Mouse (Mus musculus) hindbrain, postnatal 0 days (tissue): ENCODE data around the gene Gm10972. TPM values are rescaled to one million over a fixed set of nuclear protein-coding genes. Genes with fewer than 3 reads are reported as not detected.
"Not testable (repeated sequence)": the region's sequence is repeated elsewhere in the genome, so short reads cannot be mapped to it uniquely, and the experiment has no call there.

ENCODE experiments used
- ATAC-seq: fragments of 200-750 bp; cut with Nextera tagmentation; 2 replicates; pipeline ENCODE4 v1.8.0; 2017; ENCODE audit warnings: mild to moderate bottlenecking, moderate TSS enrichment, moderate library complexity
- DNase-seq: peaks from one replicate; pipeline ENCODE4 v3.0.0-alpha.2; 2015; ENCODE audit warnings: low spot score
- H3K27ac ChIP-seq: fragments of 300-500 bp; sonication (generic); 2 replicates; pipeline ENCODE4 v1.5.1; 2014; ENCODE audit warnings: mild to moderate bottlenecking
- H3K27me3 ChIP-seq: fragments of 300-500 bp; sonication (generic); 2 replicates; pipeline ENCODE4 v1.6.1; 2014; ENCODE audit warnings: low read length, mixed read lengths; ENCODE audit not compliant: insufficient read depth
- H3K36me3 ChIP-seq: fragments of 300-500 bp; sonication (generic); 2 replicates; pipeline ENCODE4 v1.6.1; 2014; ENCODE audit warnings: low read length, mixed read lengths; ENCODE audit not compliant: insufficient read depth
- H3K4me1 ChIP-seq: fragments of 300-500 bp; sonication (generic); 2 replicates; pipeline ENCODE4 v1.6.1; 2014; ENCODE audit warnings: antibody characterized with exemption, low read length, mixed read lengths; ENCODE audit not compliant: insufficient read depth
- H3K4me2 ChIP-seq: fragments of 300-500 bp; sonication (generic); 2 replicates; pipeline ENCODE4 v1.6.1; 2014; ENCODE audit warnings: low read depth, mild to moderate bottlenecking, low read length, moderate library complexity, mixed read lengths
- H3K4me3 ChIP-seq: fragments of 300-500 bp; sonication (generic); 2 replicates; pipeline ENCODE4 v1.5.1; 2014; ENCODE audit warnings: low read length
- H3K9ac ChIP-seq: fragments of 300-500 bp; sonication (generic); replicated peaks from 2 replicates; pipeline ENCODE4 v1.6.1; 2014; ENCODE audit warnings: mild to moderate bottlenecking, low read length, moderate library complexity, mixed read lengths
- H3K9me3 ChIP-seq: fragments of 300-500 bp; sonication (generic); 2 replicates; pipeline ENCODE4 v1.6.1; 2016; ENCODE audit warnings: low read length, mixed read lengths
- CTCF ChIP-seq: IDR thresholded peaks from 2 replicates; pipeline ENCODE4 v1.5.1; 2016; ENCODE audit warnings: antibody characterized with exemption, control low read depth, low read depth
- WGBS: fragments of 180-500 bp; shearing (Covaris S2); extraction: QIAGEN DNeasy Blood & Tissue Kit; methylation state at CpG from one replicate; pipeline ENCODE4 v1.1.7; 2014; 5-methylcytosine and 5-hydroxymethylcytosine counted together
- polyA plus RNA-seq: library from polyadenylated mRNA; unstranded; fragments of >200 nt; fragmentation: Nextera tagmentation; extraction: Ambion mirVana; gene quantifications from 2 replicates; pipeline ENCODE4 v1.2.1, GENCODE M21; 2015
- total RNA-seq: library from RNA; depleted of rRNA; stranded (reverse); fragments of >200 nt; gene quantifications from 2 replicates; pipeline ENCODE4 v1.2.3, GENCODE M21; 2014

The Gm10972 gene
- total and polyA plus RNA-seq, 2 experiments from 2014 or later = not detected

GRCm38 (mm10) chr3:94659142-94659748, 16.3 kb downstream of the Gm10972 start:
- ATAC-seq = peak; percentile 82
- H3K9ac ChIP-seq, DNase-seq: not testable (repeated sequence)

GRCm38 (mm10) chr3:94660841-94661240, 17.9 kb downstream of the Gm10972 start:
- not testable (repeated sequence) for H3K9ac ChIP-seq, H3K4me3 ChIP-seq, ATAC-seq, H3K4me1 ChIP-seq, DNase-seq, H3K27ac ChIP-seq, H3K36me3 ChIP-seq, H3K4me2 ChIP-seq, H3K9me3 ChIP-seq, H3K27me3 ChIP-seq
- WGBS = 86% methylated on average over 2 of the region's 2 CpGs

More at GRCm38 (mm10) chr3:94659142-94659748, 16.3 kb downstream of the Gm10972 start:
- TF ChIP-seq CTCF = peak; percentile 11; the same call in 1 of the 2 replicates
- H3K27me3 ChIP-seq, H3K27ac ChIP-seq, H3K36me3 ChIP-seq, H3K9me3 ChIP-seq, H3K4me1 ChIP-seq: not testable (repeated sequence)
- WGBS = 35% methylated on average over 8 of the region's 10 CpGs
- Histone ChIP-seq H3K4me2 (peak overlapping the region; percentile 47), H3K4me3 (peak overlapping the region; percentile 15; the same call in 1 of the 2 replicates)

GRCm38 (mm10) chr3:94665060-94665802, 22.3 kb downstream of the Gm10972 start:
- H3K9ac ChIP-seq, H3K36me3 ChIP-seq, H3K27me3 ChIP-seq, ATAC-seq, DNase-seq, H3K4me2 ChIP-seq, H3K9me3 ChIP-seq, H3K4me3 ChIP-seq, H3K4me1 ChIP-seq, H3K27ac ChIP-seq: not testable (repeated sequence)
- WGBS = 87% methylated on average over 3 of the region's 5 CpGs
- TF ChIP-seq CTCF = peak; percentile 14; the same call in 1 of the 2 replicates

GRCm38 (mm10) chr3:94665896-94666295, 23.0 kb downstream of the Gm10972 start:
- H3K27ac ChIP-seq, H3K9me3 ChIP-seq, H3K4me1 ChIP-seq, ATAC-seq, H3K36me3 ChIP-seq, H3K27me3 ChIP-seq, H3K9ac ChIP-seq, H3K4me3 ChIP-seq, H3K4me2 ChIP-seq, DNase-seq: not testable (repeated sequence)
- 47% methylated on average over 7 of the region's 7 CpGs for WGBS

GRCm38 (mm10) chr3:94675101-94675500, 32.2 kb downstream of the Gm10972 start:
- H3K27ac ChIP-seq, H3K9me3 ChIP-seq, H3K36me3 ChIP-seq, H3K27me3 ChIP-seq, H3K4me2 ChIP-seq, H3K4me3 ChIP-seq, DNase-seq, H3K4me1 ChIP-seq, ATAC-seq, H3K9ac ChIP-seq: not testable (repeated sequence)
- WGBS = 88% methylated on average over 9 of the region's 9 CpGs

- 75% methylated on average over 8 of the region's 8 CpGs for WGBS
These were observed 36.5 kb downstream of the Gm10972 start for GRCm38 (mm10) chr3:94679351-94679841.

GRCm38 (mm10) chr3:94680032-94680431, 37.1 kb downstream of the Gm10972 start:
- not testable (repeated sequence) for H3K9me3 ChIP-seq, H3K36me3 ChIP-seq, ATAC-seq, DNase-seq, H3K4me2 ChIP-seq, H3K4me1 ChIP-seq, H3K27ac ChIP-seq, H3K9ac ChIP-seq, H3K27me3 ChIP-seq, H3K4me3 ChIP-seq
- 86% methylated on average over 12 of the region's 12 CpGs for WGBS

More at GRCm38 (mm10) chr3:94679351-94679841, 36.5 kb downstream of the Gm10972 start:
- ATAC-seq = no peak
- TF ChIP-seq CTCF = no peak
- Histone ChIP-seq H3K4me1 (no peaks in the 10 kb centered on the region), H3K4me2 (no peak overlapping the region), H3K4me3 (no peak overlapping the region), H3K9me3 (no peaks in the 10 kb centered on the region), H3K36me3 (no peaks in the 10 kb centered on the region), H3K9ac (no peak overlapping the region), H3K27me3 (no peaks in the 10 kb centered on the region), H3K27ac (no peak overlapping the region)
- no peak for DNase-seq
